Mouse (Mus musculus) activated CD4-positive, CD25-positive, alpha-beta regulatory T cell, adult 4 months (primary cell): ENCODE data around the gene Ccdc126. TPM values are rescaled to one million over a fixed set of nuclear protein-coding genes. Genes with fewer than 3 reads are reported as not detected.
A peak's percentile ranks its signal among the peaks of the same experiment; 100 is the strongest.
"Not testable (repeated sequence)": the region's sequence is repeated elsewhere in the genome, so short reads cannot be mapped to it uniquely, and the experiment has no call there.

Experiments
- ATAC-seq: one replicate; pipeline ENCODE4 v1.8.0; 2017
- polyA plus RNA-seq, 2 experiments: library from polyadenylated mRNA; unstranded; fragments of 100-300 nt; shearing (Covaris generic); gene quantifications; one replicate each; pipeline ENCODE4 v1.2.1; 2017

Ccdc126 gene
- 10 to 100 TPM; 11.1 to 14.8 TPM for polyA plus RNA-seq

DNA sequence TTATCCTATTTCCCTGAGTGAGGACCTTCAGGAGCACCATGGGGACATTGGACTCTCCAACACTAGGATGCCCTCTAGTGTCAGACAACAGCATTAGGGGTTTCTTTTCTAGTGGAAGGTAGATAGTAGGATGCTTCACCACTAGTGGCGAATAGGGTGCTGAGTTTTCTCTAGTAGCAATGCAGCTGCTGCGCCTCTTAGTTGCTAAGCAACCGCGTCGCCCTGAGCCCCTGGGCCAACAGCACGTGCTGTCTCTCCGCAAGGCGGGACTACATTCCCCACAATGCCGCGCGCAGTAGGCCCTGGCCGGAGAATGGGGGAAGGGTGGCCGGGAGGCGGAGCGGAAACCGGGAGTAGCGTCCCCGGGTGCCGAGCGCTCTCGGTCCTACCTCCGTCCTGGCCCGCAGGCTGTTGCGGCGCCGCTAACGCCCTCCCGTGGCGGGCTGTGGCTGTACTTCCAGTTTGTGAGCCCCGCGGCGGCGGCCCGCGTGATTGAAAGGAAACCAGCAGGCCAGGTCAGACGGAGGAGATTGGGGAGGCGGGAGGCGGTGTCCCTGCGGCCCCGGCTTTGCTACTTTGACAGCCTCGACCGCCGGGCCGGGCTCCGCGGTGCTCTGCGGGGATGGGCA, at the start of gene Ccdc126:
TSS of gene Ccdc126 (plus strand) at position 309 of the 629 bp plus-strand sequence.
- ATAC-seq, result peak; percentile 97

DNA sequence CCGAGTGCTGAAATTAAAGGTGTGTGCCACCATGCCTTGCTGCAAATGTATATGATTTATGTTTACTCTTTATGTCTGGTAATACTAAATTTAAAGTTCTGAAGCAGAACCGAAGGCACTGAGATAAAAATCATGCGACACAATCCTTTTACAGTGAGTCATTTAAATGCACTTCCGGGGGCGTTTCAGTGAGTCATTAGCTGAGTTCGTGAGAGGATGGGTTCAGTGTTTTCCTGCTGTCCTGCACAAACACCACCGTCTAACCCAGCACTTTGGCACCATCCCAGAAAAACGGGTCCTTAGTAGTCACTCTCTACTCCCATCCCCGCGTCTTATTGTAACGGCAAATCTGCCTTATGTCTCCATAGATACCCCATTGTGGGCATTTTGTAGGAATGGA, 49.2 kb upstream of the Ccdc126 start:
- ATAC-seq, result no peak

DNA sequence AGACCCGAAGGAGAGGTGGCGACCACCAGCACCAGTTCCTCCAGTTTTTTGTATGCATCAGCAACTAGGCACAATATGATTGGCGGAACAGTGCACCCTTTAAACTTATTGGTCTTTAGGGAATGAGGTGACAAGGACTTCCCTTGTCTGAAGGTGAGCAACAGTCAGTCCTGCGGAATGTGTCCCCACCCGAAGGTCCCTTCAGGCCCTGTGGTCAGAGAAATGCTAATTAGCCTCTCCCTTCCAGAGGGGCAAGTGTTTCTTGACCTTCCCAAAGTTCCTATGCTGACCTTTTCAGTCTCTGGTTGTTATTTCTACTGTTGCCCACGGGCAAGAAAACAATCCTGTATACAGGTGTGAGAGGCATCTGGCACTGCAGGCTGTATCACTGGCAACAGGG, 47.3 kb upstream of the Ccdc126 start:
- ATAC-seq, result no peak

DNA sequence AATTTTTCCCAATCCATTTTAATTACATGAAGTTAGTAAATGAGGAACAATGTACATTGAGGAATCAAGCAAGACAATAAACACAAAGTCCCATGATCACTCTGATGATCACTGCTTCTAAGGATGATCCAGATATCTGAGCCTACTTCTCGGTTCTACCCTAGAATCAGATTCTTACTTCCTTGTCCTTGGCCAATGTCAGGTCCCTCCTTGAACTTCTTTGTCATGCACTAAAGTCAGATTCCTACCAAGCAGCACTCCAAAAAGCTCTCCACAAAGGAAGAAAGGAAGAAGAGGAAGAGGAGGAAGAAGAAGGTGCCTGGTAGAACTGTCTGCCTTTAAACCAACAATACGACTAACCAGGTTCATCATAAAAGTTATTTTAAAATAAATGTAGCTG, 46.2 kb upstream of the Ccdc126 start:
- ATAC-seq, result no peak

DNA sequence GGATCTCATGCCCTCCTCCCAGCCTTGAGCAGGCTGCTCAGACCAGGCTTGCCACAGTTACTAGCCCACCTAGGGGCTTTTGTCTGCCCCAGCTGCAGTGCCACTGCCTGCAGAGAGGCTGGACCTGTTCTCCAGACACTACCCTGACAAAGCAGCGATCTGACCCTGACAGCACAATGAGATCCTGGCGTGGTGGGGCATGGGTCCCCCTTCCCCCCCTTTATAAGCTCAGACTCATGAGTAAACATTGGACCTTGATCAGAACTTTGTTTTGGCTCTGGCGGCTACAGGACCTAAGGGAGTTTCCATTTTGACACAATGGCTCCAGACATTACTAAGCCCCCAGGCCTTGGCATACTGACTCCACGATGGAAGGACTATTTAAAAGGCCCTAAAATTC, 45.1 kb upstream of the Ccdc126 start:
- ATAC-seq, result no peak

DNA sequence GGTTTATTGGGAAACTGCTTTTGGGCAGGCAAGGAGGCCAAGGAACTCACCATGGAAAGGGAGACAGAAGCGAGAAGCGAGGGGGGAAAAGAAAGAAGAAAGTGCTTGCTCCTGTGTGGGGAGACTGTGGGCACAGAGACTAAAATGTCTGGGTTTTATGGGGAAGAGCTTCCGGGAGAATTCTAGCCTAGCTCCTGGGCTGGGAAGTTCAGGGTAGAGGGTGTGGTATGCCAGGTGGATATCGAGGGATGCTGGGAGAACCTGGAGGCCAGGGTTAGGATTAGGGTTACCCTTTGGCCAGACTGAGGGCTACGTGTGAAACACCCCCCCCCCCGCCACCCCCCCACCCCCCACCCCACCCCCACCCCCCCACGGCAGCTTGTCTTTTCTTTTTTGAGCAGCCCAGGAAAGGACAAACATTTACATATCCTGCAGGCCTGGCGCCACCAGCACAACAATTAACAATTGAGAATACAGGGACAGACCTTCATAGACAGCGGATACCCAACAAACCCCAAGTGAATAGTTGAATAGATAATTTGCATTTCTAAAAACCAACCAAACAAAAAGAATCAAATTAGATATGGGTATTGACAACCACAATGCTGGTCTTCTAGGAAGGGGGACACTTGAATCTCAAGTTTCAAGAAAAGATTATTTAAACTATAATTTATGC, 44.5 kb upstream of the Ccdc126 start:
- ATAC-seq, result no peak

DNA sequence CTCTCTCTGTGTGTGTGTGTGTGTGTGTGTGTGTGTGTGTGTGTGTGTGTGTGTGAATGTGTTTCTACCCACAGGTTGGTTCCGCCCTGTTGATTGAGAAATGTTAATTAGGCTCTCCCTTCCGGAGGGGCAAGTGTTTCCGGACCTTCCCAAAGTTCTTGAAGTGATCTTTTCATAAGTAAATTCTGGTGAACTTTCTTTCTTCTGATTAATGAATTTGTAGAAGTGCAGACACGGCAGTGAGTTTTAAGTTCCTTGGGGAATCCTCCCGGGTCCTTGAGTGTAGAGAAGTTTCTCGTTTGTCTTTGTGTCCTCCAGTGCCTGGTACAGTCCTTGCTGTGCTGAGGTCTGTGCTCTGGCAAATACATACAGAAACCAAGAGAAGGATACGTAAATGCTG, 43.8 kb upstream of the Ccdc126 start:
- no peak for ATAC-seq

DNA sequence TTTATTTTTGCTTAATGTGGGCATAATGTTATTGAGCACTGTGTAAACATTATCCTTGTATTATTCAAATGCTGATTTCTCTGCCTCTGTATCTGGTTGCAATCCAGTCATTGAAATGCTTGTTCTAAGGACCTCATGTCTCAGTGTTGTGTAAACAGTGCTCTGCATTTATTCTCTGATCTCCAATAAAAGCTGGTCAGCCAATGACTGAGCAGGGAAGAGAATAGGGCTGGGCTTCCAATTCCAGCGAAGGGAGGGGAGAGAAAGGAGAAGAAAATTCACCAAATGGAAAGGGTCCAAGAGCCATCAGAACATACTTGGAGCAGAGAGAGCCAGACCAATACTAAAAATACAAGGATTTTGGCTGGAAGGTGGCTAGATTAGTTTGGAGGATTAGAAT, 38.1 kb upstream of the Ccdc126 start:
- no peak for ATAC-seq

DNA sequence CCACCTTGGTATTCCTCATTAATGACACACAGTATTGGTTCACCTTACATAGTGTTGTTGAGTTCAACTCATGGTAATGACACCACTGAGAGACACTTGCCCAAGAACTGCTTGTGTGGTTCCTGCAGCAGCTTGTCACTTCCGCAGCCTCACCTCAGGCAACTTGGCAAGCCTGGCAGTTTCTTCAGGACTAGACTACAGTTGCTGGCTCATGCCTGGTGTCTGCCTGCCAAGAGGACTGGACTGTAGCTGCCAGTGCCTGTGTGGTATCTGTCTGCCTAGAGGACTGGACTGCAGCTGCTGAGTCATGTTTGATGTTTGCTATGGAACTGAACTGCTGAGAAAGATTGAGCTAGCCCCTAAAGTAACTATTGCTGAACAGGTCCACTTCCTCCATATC, 37.0 kb upstream of the Ccdc126 start:
- no peak for ATAC-seq

DNA sequence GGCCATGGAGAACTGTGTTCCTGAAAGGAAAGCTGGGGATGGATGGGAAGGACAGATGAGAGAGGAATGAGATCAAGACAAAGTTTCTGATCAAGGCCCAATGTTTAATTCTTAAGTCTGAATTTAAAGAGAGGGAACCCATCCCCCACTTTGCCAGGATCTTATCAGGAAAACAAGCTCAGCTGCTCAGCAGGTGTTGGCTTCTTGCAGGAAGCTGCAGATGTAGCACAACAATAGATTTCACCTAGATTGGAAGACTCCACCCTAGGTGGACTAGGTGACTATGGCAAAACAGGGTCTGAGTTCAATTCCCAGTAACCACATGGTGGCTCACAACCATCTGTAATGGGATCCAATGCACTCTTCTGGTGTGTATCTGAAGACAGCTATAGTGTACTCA, 20.8 kb upstream of the Ccdc126 start:
- ATAC-seq, result no peak

DNA sequence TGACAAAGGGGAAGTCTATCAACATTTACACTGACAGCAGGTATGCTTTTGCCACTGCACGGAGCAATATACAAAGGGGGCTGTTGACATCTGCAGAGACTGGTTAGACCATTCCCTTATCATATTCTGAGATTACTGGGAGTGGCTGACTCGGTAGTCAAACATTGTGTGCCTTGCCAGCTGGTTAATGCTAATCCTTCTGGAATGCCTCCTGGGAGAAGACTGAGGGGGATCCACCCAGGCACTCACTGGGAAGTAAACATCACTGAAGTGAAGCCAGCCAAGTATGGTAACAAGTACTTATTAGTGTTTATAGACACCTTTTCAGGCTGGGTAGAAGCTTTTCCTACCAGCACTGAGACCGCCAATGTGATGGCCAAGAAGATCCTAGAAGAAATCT, 4.3 kb upstream of the Ccdc126 start:
- not testable (repeated sequence) for ATAC-seq

DNA sequence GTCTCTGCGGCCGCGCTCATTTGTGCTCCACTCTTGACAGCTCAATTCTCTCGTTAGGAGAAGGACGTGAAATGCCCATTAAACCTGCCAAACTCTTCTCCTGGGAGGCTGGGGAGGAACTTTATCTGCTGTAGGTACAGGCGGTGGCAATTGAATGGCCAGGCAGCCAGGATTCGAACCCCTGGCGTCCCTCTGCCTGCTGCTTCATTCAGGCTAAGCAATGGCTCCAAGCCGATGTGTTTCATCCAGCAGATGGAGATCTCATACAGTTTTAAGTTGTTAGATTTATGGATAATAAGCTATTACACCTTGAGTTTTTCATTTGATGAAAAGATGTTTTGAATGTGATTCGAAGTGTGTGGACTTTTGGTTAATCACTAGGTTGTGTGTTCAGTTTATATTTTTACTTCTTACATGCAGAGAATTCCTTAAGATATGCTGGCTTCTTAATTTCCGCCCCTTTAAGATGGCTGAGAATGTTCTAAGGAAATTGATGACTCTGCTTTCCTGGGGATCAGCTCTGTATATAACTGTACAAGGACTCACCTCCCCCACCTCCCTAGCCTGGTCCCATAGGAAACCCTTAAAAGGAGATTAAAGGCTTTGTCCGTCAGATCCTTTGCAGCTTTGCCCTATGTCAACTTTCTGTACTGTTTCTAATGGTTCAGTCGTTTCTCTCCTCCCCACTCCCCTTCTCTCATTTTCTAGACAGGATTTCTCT, 681 bp downstream of the Ccdc126 start:
- no peak for ATAC-seq

DNA sequence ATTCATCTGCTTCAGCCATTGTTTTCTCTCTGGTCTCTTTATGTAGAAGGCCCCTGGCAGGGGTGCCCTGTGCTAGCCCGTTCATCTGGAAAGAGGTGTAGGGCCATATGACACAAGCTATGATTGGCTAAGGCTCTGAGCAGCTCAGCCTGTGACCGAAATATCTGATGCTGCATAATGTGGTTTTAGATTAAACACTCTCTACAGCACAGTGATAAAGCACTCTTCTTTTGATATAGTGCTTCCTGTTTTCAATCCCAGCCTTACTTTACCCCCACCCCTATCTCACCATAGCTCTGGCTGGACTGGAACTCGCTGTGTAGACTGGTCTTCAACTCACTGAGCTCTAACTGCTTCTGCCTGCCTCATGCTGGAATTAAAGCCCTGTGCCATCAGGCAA, 2.3 kb downstream of the Ccdc126 start:
- peak; percentile 4 for ATAC-seq

DNA sequence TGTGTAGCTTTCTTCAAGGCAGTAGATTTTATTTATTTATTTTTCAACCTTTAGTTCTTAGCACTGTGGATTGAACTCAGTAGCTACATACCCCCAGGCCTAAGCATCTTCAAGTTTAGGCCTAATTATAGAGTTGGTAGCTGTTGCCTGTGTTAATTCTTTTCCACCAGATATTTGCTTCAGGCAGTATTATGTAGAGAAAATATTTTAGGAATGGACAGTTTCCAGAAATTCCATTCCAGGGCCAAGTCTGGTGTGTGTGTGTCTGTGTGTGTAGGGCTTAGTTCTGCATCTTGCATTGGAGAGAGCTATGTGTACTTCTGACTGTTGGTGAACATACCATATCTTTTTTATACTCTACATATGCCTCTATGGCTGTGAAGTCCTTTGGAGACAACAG, 3.0 kb downstream of the Ccdc126 start:
- no peak for ATAC-seq

DNA sequence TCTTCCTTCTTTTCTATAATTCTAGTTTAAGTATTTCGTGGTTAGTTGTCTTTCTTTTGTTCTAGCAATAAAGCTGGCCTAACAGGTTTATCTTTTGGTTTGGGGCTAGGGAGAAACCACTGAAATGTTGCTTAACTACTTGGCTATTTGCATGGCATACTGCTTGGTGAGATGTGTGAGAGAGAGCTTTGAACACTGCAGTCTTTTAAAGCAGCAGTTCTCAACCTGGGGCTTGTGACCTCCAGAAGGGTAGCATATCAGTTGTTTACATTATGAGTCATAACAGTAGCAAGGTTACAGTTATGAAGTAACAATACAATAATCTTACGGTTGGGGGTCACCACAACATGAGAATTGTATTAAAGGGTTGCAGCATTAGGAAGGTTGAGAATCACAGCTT, 3.9 kb downstream of the Ccdc126 start:
- no peak for ATAC-seq

DNA sequence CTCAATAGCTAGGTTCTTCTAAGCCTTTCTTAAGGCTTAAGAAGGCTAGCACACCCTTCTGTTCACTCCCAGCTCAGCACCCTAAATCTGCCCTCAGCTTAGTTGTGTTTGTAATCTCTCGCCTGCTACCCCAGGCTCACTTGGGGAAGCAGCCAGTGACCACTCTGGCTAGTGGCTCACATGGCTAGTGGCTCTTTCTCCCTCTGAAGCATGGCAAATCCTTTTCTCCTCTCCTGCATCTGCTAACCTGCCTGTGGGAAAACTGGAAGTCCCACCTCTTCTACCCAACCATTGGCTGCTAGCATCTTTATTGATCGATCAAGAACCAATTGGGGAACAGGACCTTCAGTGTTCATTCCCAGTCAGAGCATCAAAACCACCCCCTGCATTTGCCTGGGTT, 5.5 kb downstream of the Ccdc126 start:
- no peak for ATAC-seq

DNA sequence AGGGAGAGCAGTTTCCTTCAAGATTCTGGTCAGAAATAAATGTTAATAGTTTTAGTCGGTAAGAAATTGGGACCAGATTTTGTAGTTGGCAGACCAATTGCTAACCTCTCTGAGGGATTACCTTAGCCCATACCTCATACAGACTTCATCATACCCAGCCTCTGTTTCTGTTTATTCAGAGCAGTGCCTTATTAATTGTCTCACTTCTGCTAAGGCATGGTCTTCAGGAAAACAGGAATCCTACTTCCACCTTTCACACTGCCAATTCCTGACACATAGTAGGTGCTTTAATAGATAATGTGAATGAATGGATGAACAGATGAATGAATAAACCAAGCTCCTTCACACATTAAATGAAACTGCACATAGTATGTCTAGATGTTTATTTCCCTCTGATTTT, 6.2 kb downstream of the Ccdc126 start:
- no peak for ATAC-seq

DNA sequence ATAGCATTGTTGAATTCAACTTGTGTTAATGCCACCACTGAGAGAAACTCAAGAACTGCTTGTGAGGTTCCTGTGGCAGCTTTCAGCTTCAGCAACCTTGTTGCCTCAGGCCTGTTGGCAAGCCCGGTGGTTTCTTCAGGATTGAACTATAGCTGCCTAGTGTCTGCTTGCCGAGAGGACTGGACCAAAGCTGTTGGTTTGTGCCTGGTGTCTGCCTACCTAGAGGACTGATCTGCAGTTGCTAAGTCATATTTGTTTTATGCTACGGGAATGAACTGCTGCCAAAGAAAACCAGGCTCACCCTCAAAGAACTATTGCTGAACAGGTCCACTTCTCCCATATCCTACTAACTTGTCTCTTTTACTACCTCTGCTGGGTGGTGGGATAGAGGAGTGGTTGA, 7.8 kb downstream of the Ccdc126 start:
- ATAC-seq, result no peak

DNA sequence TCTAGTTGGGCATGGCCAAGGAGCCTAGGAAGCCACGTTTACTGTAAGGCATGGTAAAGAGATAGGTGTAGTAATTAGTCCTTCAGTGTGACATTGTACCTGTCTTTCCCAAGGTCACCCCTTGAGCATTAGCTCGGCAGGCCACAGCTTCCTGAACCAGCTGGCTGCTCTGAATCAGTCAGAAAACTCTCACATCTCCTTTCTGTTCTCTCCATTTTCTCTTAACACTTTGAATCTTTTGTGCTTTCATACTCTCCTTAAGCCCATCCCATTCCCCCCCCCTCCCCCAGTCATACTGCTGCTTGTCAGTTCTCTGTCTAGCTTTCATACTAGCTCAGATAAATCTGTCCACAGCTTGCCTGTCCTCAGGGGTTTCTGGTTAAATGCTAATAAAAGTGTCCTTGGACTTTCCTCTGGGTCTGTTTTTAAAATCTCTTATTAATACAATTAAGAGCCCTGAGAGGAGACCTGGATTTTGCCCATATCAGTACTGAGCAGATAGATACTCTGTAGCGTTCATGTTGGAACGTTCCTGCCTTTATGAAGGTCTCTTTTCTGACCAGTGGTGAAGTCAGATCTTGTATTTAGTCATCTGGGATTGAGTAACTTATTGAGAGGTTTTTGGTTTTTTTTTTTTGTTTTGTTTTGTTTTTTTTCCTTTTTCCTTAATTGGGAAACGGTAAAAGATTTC, 12.4 kb downstream of the Ccdc126 start:
- no peak for ATAC-seq

DNA sequence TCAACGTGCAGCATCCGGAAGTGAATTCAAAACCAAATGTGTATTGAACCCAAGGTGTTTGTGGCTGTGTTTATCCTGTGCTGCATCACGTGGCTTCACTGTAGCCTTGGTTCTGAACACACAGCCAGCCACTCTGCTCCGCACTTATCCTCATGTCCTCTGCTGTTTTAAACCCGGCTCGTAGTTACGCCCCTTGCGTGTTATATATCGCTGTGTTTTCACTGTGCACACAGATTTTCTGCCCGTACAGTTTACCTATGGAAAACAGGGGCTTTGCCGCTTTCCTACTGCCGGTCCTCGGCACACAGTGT, 12.9 kb downstream of the Ccdc126 start:
- ATAC-seq, result no peak

DNA sequence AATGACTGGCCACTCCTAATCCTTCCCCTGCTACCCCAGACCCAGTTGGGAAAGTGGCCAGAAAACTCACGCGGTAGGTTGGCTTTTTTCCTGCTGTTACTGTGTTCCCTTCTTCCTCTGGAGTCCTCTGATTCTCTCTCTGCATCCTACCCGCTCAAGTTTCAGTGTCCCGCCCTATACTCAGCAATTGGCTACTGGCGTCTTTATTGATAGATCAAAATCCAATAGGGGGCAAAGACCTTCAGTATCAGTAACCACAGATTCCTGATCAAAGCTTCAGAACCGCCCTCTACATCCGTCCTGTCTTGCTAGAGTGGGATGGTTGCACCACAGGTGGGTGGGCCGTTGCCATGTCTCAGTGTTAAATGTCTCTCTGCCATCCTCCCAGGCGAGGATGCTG, 19.5 kb downstream of the Ccdc126 start:
- no peak for ATAC-seq

DNA sequence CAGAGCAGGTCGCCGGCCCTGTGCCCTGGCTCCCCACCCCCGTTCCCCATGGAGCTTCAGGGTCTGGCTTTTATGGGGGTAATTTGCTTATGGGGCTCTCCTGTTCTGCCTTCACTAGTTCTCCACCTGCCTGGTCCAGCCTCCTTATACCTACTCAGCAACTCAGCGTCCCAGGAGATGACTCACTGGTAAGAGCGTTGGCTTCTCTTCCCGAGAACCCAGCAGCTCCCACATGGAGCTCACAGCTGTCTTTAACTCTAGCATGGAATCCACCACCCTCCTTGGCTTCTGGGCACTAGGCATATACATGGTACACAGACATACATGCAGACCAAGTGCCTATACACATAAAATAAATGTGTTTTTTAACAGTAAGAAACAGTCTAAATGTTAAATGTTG, 20.1 kb downstream of the Ccdc126 start:
- no peak for ATAC-seq

DNA sequence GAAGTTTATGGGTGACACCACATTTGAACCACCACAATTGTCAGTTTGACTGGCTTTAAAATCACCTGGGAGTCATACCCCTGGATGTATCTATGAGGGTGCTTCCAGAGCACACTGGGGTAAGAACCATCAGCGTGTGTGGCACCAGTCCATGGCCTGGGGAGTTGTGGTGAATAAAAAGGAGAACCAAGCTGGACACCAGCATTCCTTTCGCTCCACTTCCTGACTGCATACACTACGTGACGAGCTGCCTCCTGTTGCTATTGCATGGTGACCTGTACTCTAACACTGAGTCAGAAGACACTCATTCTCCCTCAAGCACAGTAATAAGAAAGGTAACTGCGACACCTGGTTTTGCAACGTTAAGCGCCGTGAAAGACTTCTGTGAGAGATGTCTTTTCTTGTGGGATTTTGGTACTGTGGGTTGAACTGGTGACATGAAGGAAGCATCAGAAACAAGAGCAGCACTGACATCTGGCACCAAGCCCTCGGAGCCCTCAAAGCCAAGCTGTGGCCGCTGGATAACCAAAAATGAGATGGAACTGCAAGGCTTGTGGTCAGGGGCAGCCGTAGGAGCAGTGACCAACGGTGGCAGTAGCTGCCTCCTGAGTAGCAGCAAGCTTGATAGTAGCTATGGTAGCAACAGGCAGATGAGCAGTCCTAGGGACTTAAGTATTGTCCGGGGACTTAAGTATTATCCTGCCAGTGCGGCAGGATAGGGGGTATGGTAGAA, 24.8 kb downstream of the Ccdc126 start:
- no peak for ATAC-seq
